Comparison of ENCODE assay signal across 7 mouse cellular contexts in genomic region chr10:39369502-39369931, GRCm38 (mm10). TPM values are rescaled to one million over a fixed set of nuclear protein-coding genes. Genes with fewer than 3 reads are reported as not detected.
DNase-seq lines count a peak whose midpoint lies in the region; ATAC-seq lines count a peak whose summit lies in the region.

No protein-coding gene starts in this region.

- under 1% methylated on average over 42 of the region's 44 CpGs for WGBS in embryonic facial prominence, embryonic 11.5 days
- WGBS in limb, embryonic 10.5 days, result under 1% methylated on average over 44 of the region's 44 CpGs
- WGBS in midbrain, embryonic 13.5 days, result under 1% methylated on average over 44 of the region's 44 CpGs

- DNase-seq in adrenal gland, postnatal 14 days, result peak; percentile 97
- DNase-seq in embryonic facial prominence, embryonic 11.5 days (ENCODE audit: low spot score), result peak; percentile 99
- peak; percentile 84 for DNase-seq in kidney, adult 11 months
- DNase-seq in limb, embryonic 10.5 days (ENCODE audit: low spot score), result peak; percentile 95
- DNase-seq in spleen, adult 12 weeks (ENCODE audit: low spot score), result peak; percentile 82

- H3K36me3 ChIP-seq in embryonic facial prominence, embryonic 11.5 days (replicated peaks; ENCODE audit: control insufficient read depth, insufficient read depth, low read depth, low read length), result no peaks in the 10 kb centered on the region
- H3K36me3 ChIP-seq in limb, embryonic 10.5 days, result no peaks in the 10 kb centered on the region
- H3K36me3 ChIP-seq in midbrain, embryonic 13.5 days, result no peaks in the 10 kb centered on the region

- H3K27me3 ChIP-seq in embryonic facial prominence, embryonic 11.5 days (ENCODE audit: control insufficient read depth, insufficient read depth, low read length), result no peaks in the 10 kb centered on the region
- peaks cover 17% of the 10 kb centered on the region; the same call in 1 of the 2 replicates for H3K27me3 ChIP-seq in limb, embryonic 10.5 days (ENCODE audit: low read depth, poor library complexity, severe bottlenecking)
- H3K27me3 ChIP-seq in midbrain, embryonic 13.5 days, result peaks cover 3% of the 10 kb centered on the region; the same call in 1 of the 2 replicates

- H3K27ac ChIP-seq in embryonic facial prominence, embryonic 11.5 days (replicated peaks; ENCODE audit: low read depth, low read length), result peak overlapping the region; percentile 87
- H3K27ac ChIP-seq in limb, embryonic 10.5 days, result peak overlapping the region; percentile 95
- H3K27ac ChIP-seq in midbrain, embryonic 13.5 days, result peak overlapping the region; percentile 99

- peak; percentile 99 for ATAC-seq in embryonic facial prominence, embryonic 11.5 days (replicated peaks; ENCODE audit: insufficient number of reproducible peaks, low FRiP score, low TSS enrichment, low read depth)
- peak; percentile 96 for ATAC-seq in granulocyte monocyte progenitor cell, adult 5-6 weeks (replicated peaks; ENCODE audit: poor library complexity, severe bottlenecking)
- peak; percentile 99 for ATAC-seq in midbrain, embryonic 13.5 days

- H3K4me2 ChIP-seq in embryonic facial prominence, embryonic 11.5 days (ENCODE audit: low read depth, low read length), result peak overlapping the region; percentile 72
- H3K4me2 ChIP-seq in midbrain, embryonic 13.5 days (replicated peaks), result peak overlapping the region; percentile 74

- H3K9me3 ChIP-seq in embryonic facial prominence, embryonic 11.5 days (replicated peaks; ENCODE audit: control insufficient read depth, low read length), result no peaks in the 10 kb centered on the region
- H3K9me3 ChIP-seq in limb, embryonic 10.5 days (replicated peaks), result no peaks in the 10 kb centered on the region
- no peaks in the 10 kb centered on the region for H3K9me3 ChIP-seq in midbrain, embryonic 13.5 days

- peak overlapping the region; percentile 91 for H3K9ac ChIP-seq in embryonic facial prominence, embryonic 11.5 days (replicated peaks; ENCODE audit: low read length)
- peak overlapping the region; percentile 100 for H3K9ac ChIP-seq in midbrain, embryonic 13.5 days (replicated peaks)

- no peaks in the 10 kb centered on the region for H3K4me1 ChIP-seq in embryonic facial prominence, embryonic 11.5 days (ENCODE audit: control insufficient read depth, insufficient read depth, low read length)
- H3K4me1 ChIP-seq in limb, embryonic 10.5 days, result peaks cover 32% of the 10 kb centered on the region
- peaks cover 44% of the 10 kb centered on the region for H3K4me1 ChIP-seq in midbrain, embryonic 13.5 days (replicated peaks)

- H3K4me3 ChIP-seq in embryonic facial prominence, embryonic 11.5 days (ENCODE audit: low read depth, low read length), result peak overlapping the region; percentile 72
- peak overlapping the region; percentile 93 for H3K4me3 ChIP-seq in limb, embryonic 10.5 days
- H3K4me3 ChIP-seq in midbrain, embryonic 13.5 days (replicated peaks), result peak overlapping the region; percentile 96

RNA-seq across cellular contexts. Expression of gene Fyn, which starts 0.9 kb away (rescaled TPM):
- total RNA-seq in adrenal gland, postnatal 14 days (2021), result 51.8 and 73.6 TPM in 2 replicates
- 34.9 and 38.9 TPM in 2 replicates for polyA plus RNA-seq in embryonic facial prominence, embryonic 11.5 days (2014; fragmentation: Nextera tagmentation; extraction: Ambion mirVana)
- 5.3 and 8.8 TPM in 2 replicates for total RNA-seq in granulocyte monocyte progenitor cell, adult 5-6 weeks (2014; fragmentation: Nextera tagmentation)
- 5.6 and 6.6 TPM in 2 replicates for total RNA-seq in granulocyte monocyte progenitor cell, adult 5-6 weeks (2017)
- polyA plus RNA-seq in limb, embryonic 10.5 days (2016; fragmentation: Nextera tagmentation; extraction: Ambion mirVana), result 13.1 and 16.0 TPM in 2 replicates
- 62.4 and 64.8 TPM in 2 replicates for polyA plus RNA-seq in midbrain, embryonic 13.5 days (2015; fragmentation: Nextera tagmentation; extraction: Ambion mirVana)

Comparison
In these comparisons a context has a peak if more than half of its experiments do, and no peak if none do; other contexts are left out.
1. Peak in every context shown above with its lines: DNase-seq, ATAC-seq, H3K4me3 ChIP-seq and H3K27ac ChIP-seq.